Mouse (Mus musculus) liver, adult (tissue): Measurements from ENCODE around the gene Egfl7.

ENCODE experiments used
- GATA4 ChIP-seq: IDR thresholded peaks from 2 replicates; pipeline ENCODE4 v1.6.1; 2014; ENCODE audit warnings: mild to moderate bottlenecking, low read length; ENCODE audit not compliant: insufficient replicate concordance

Egfl7 gene

GRCm38 (mm10) chr2:26579714-26580113 lies at the start of gene Egfl7:
TSS of gene Egfl7 (plus strand) at chr2:26580014.
- TF ChIP-seq GATA4, result no peak

- TF ChIP-seq GATA4, result no peak
These were observed 48.0 kb upstream of the Egfl7 start for GRCm38 (mm10) chr2:26531829-26532228.

DNA sequence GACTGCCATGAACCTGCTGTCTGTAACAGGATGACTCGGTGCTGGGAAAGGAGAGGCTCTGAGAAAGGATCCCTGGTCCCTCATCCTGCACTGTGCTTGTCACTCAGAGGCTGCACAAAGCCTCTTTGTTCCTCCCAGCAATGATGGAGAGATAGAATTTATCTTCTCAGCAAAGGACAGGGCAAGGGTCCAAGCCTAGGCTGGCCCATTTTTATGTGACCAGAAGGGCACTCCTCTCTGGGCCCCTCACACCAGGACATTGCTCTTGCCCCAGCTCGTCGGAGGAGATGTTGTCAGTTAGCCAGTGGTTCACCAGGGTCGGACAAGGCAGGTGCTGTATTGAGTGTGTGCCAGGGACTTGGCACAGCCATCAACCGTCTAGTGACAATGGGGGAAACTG lies 46.6 kb upstream of the Egfl7 start:
- no peak for TF ChIP-seq GATA4

- TF ChIP-seq GATA4, result no peak
These were observed 45.7 kb upstream of the Egfl7 start for GRCm38 (mm10) chr2:26534161-26534560.

DNA sequence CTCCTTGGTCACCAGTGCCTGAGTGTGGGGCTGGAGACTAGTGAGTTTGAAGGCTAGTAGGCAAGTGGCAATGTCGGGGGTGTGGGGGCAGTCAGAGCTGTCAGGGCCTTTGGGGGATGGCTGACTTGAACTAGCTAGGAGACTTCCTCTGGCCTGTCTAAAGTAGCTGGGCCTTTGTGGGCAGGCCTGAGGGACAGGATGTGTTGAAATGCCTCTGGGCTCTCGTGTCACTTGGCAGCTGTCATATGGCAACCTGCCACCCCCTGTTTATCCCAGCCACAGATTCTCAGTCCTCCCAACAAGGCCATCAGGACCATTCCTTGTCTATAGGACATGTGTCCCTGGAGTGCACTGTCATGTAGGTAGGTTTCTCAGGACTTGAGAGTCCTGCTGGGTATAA lies 45.2 kb upstream of the Egfl7 start:
- TF ChIP-seq GATA4, result no peak

GRCm38 (mm10) chr2:26535517-26536045 lies 44.2 kb upstream of the Egfl7 start:
- TF ChIP-seq GATA4, result no peak

- no peak for TF ChIP-seq GATA4
These were observed 40.3 kb upstream of the Egfl7 start for GRCm38 (mm10) chr2:26539516-26539915.

- TF ChIP-seq GATA4, result no peak
These were observed 39.1 kb upstream of the Egfl7 start for GRCm38 (mm10) chr2:26540721-26541120.

GRCm38 (mm10) chr2:26541258-26541910 lies 38.4 kb upstream of the Egfl7 start:
- TF ChIP-seq GATA4, result no peak

- no peak for TF ChIP-seq GATA4
These were observed 36.7 kb upstream of the Egfl7 start for GRCm38 (mm10) chr2:26543155-26543554.

DNA sequence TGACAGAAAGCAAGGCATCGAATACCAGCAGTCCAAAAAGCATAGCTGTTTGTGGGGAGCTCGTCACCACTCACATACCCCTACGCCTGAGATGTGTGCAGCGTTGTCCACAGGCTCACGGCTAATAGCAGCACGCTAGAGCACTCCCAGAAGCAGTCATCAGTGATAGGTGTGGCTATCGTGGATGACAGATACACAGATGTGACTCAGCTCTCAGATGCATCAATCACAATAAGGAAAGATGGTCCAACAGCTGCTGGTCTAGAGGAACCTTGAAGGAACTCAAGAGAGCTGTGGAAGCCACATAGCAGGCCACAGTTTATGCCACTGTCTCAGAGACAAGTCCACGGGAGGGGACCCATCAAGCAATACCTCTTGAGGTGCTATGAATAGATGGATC lies 36.0 kb upstream of the Egfl7 start:
- no peak for TF ChIP-seq GATA4

DNA sequence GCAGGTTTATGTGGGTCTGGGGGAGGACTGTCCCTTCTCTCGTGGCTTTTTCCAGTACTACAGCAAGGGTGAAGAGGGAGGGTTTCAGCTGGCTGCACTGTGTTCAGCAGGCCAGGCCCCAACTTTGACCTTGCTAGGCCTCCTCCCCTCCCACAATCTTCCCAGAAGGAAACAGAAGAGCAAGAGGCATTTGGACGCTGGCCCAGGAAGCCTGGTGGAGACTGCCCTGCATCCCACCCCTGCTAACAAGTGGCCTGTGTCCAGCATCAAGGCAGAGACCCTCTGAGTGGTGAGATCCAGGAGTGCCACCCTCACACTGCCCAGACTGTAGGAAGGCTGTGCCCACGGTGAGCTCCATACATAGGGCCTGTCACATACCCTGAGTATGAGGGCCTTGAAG lies 35.5 kb upstream of the Egfl7 start:
- TF ChIP-seq GATA4, result peak; percentile 74; the same call in 1 of the 2 replicates

GRCm38 (mm10) chr2:26547481-26547880 lies 32.3 kb upstream of the Egfl7 start:
- TF ChIP-seq GATA4, result no peak

DNA sequence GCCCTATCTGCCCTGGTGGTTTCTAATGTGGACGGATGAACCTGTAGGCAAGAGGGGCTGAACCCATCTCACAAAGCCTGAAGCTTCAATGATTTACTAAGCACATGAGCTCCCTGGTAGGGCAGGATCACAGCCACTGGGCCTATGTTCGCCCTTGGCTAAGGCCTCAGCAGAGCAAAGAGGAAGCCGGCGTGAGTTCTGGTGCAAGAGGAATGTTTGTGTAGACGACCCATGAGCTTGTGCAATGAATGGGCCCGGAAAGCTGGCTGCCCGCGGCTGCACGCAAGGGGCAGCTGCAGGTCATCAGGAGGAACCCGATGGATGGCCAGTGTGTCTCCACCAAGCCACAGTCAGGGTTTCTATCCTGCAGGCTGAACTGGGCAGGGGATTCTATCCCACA lies 30.0 kb upstream of the Egfl7 start:
- no peak for TF ChIP-seq GATA4

- TF ChIP-seq GATA4, result no peak
These were observed 29.6 kb upstream of the Egfl7 start for GRCm38 (mm10) chr2:26550205-26550604.

DNA sequence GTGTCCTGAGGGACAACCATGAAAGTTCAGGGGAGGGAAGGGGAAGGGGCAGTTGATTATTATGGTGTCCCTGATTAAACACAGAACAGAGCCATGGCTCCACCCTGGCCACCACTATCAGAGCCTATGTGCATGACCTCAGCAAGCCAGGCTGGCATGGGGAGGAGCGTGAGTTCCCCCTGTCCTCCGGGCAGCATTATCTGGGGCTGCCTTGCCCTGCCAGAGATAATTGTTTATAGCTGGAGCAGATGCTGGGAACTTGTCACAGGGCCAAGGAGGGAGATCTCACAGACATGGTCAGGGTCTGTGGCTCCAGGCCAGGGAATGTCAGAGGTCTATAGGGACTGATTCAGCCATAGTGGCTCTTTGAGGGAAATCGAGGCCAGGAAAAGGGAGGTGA lies 29.0 kb upstream of the Egfl7 start:
- TF ChIP-seq GATA4, result no peak

- TF ChIP-seq GATA4, result no peak
These were observed 28.4 kb upstream of the Egfl7 start for GRCm38 (mm10) chr2:26551446-26551845.
